Mouse (Mus musculus): ENCODE data around the gene Ptpro.

Ptpro gene

GRCm38 (mm10) chr6:137294973-137295820 is 43.1 kb downstream of the Ptpro start:
- DNase-seq (ENCODE audit: low read depth) = no peak

- no peak for DNase-seq (ENCODE audit: low read depth)
These were observed 50.4 kb downstream of the Ptpro start for GRCm38 (mm10) chr6:137302561-137302960.

- no peak for DNase-seq (ENCODE audit: low read depth)
These were observed 51.7 kb downstream of the Ptpro start for GRCm38 (mm10) chr6:137303824-137304223.

GRCm38 (mm10) chr6:137315265-137315664 is 63.1 kb downstream of the Ptpro start:
- no peak for DNase-seq (ENCODE audit: low read depth)

- DNase-seq (ENCODE audit: low read depth) = no peak
These were observed 64.2 kb downstream of the Ptpro start for GRCm38 (mm10) chr6:137316358-137316757.

- DNase-seq (ENCODE audit: low read depth) = no peak
These were observed 65.4 kb downstream of the Ptpro start for GRCm38 (mm10) chr6:137317509-137317908.

GRCm38 (mm10) chr6:137318242-137318861 is 66.2 kb downstream of the Ptpro start:
- no peak for DNase-seq (ENCODE audit: low read depth)

GRCm38 (mm10) chr6:137319658-137320057 is 67.5 kb downstream of the Ptpro start:
- no peak for DNase-seq (ENCODE audit: low read depth)

GRCm38 (mm10) chr6:137327718-137328117 is 75.6 kb downstream of the Ptpro start:
- no peak for DNase-seq (ENCODE audit: low read depth)

- DNase-seq (ENCODE audit: low read depth) = no peak
These were observed 76.1 kb downstream of the Ptpro start for GRCm38 (mm10) chr6:137328228-137328627.

- no peak for DNase-seq (ENCODE audit: low read depth)
These were observed 78.7 kb downstream of the Ptpro start for GRCm38 (mm10) chr6:137330782-137331181.

- DNase-seq (ENCODE audit: low read depth) = no peak
These were observed 79.7 kb downstream of the Ptpro start for GRCm38 (mm10) chr6:137331826-137332225.

GRCm38 (mm10) chr6:137339071-137339470 is 87.0 kb downstream of the Ptpro start:
- no peak for DNase-seq (ENCODE audit: low read depth)

GRCm38 (mm10) chr6:137343688-137344441 is 91.7 kb downstream of the Ptpro start:
- DNase-seq (ENCODE audit: low read depth) = no peak

GRCm38 (mm10) chr6:137360166-137360565 is 108.0 kb downstream of the Ptpro start:
- no peak for DNase-seq (ENCODE audit: low read depth)

- DNase-seq (ENCODE audit: low read depth) = no peak
These were observed 110.1 kb downstream of the Ptpro start for GRCm38 (mm10) chr6:137362216-137362615.

GRCm38 (mm10) chr6:137364681-137365080 is 112.6 kb downstream of the Ptpro start:
- DNase-seq (ENCODE audit: low read depth) = no peak

- no peak for DNase-seq (ENCODE audit: low read depth)
These were observed 113.5 kb downstream of the Ptpro start for GRCm38 (mm10) chr6:137365637-137366036.

GRCm38 (mm10) chr6:137370745-137371144 is 118.6 kb downstream of the Ptpro start:
- no peak for DNase-seq (ENCODE audit: low read depth)

GRCm38 (mm10) chr6:137371455-137371854 is 119.3 kb downstream of the Ptpro start:
- DNase-seq (ENCODE audit: low read depth) = no peak

- no peak for DNase-seq (ENCODE audit: low read depth)
These were observed 121.8 kb downstream of the Ptpro start for GRCm38 (mm10) chr6:137373920-137374319.

GRCm38 (mm10) chr6:137382546-137382945 is 130.4 kb downstream of the Ptpro start:
- no peak for DNase-seq (ENCODE audit: low read depth)

- DNase-seq (ENCODE audit: low read depth) = no peak
These were observed 134.2 kb downstream of the Ptpro start for GRCm38 (mm10) chr6:137386344-137386743.

Data from c-Kit-positive CD71-positive TER-119-negative erythroid progenitor cells, embryonic 14.5 days (primary cell).